Mouse (Mus musculus) MEL (cell line): Measurements from ENCODE around the gene Dgkh. TPM values are rescaled to one million over a fixed set of nuclear protein-coding genes. Genes with fewer than 3 reads are reported as not detected.
"Not testable (repeated sequence)": the region's sequence is repeated elsewhere in the genome, so short reads cannot be mapped to it uniquely, and the experiment has no call there.

ENCODE experiments used
- DNase-seq: peaks from one replicate; pipeline ENCODE4 v3.0.0; 2011; ENCODE audit warnings: low read depth, low spot score
- H3K27ac ChIP-seq: 2 replicates; pipeline ENCODE4 v1.5.1; 2012; ENCODE audit warnings: low read depth, mild to moderate bottlenecking, control low read depth, low read length, moderate library complexity; ENCODE audit not compliant: control insufficient read depth
- H3K27me3 ChIP-seq, 2 experiments: fragments of 150-350 bp in 1 of 2; sonication (generic) in 1 of 2; 2 replicates each; pipeline ENCODE4 v1.6.1; 2012; ENCODE audit warnings: low read length in 2 of 2, mild to moderate bottlenecking in 2 of 2, improper control_type of control experiment in 1 of 2, moderate library complexity in 1 of 2; ENCODE audit not compliant: insufficient read depth in 2 of 2, control insufficient read depth in 1 of 2
- H3K36me3 ChIP-seq, 2 experiments: 2 replicates each; pipeline ENCODE4 v1.6.1; 2012 to 2014; ENCODE audit warnings: low read length in 2 of 2, improper control_type of control experiment in 1 of 2, inconsistent platforms in 1 of 2, mild to moderate bottlenecking in 1 of 2; ENCODE audit not compliant: insufficient read depth in 2 of 2, control insufficient read depth in 1 of 2
- H3K4me1 ChIP-seq, 2 experiments: fragments of 150-350 bp in 1 of 2; sonication (generic) in 1 of 2; 2 replicates each; pipeline ENCODE4 v1.6.1; 2012; ENCODE audit warnings: low read length in 2 of 2, improper control_type of control experiment in 1 of 2, mild to moderate bottlenecking in 1 of 2; ENCODE audit not compliant: insufficient read depth in 2 of 2, control insufficient read depth in 1 of 2
- H3K4me3 ChIP-seq, 2 experiments: fragments of 150-350 bp in 1 of 2; sonication (generic) in 1 of 2; 2 replicates each; pipeline ENCODE4 v1.5.1; 2012; ENCODE audit warnings: low read depth in 2 of 2, low read length in 2 of 2, mild to moderate bottlenecking in 2 of 2, moderate library complexity in 2 of 2, control low read depth in 1 of 2, improper control_type of control experiment in 1 of 2; ENCODE audit not compliant: control insufficient read depth in 1 of 2, insufficient read depth in 1 of 2
- H3K79me2 ChIP-seq: 2 replicates; pipeline ENCODE4 v1.6.1; 2012; ENCODE audit warnings: mild to moderate bottlenecking, low read length, moderate library complexity; ENCODE audit not compliant: control insufficient read depth, poor library complexity, insufficient read depth
- H3K9ac ChIP-seq: 2 replicates; pipeline ENCODE4 v1.6.1; 2012; ENCODE audit warnings: low read depth, mild to moderate bottlenecking, control low read depth, low read length, moderate library complexity; ENCODE audit not compliant: control insufficient read depth, poor library complexity, severe bottlenecking
- H3K9me3 ChIP-seq: fragments of 150-350 bp; sonication (generic); replicated peaks from 2 replicates; pipeline ENCODE4 v1.6.1; 2012; ENCODE audit warnings: mild to moderate bottlenecking, low read length, improper control_type of control experiment, moderate library complexity; ENCODE audit not compliant: insufficient read depth
- BHLHE40 ChIP-seq: IDR thresholded peaks from 2 replicates; pipeline ENCODE4 v1.6.1; 2012; ENCODE audit warnings: low read depth, mild to moderate bottlenecking, inconsistent platforms, low read length, improper control_type of control experiment, borderline replicate concordance
- CHD1 ChIP-seq: IDR thresholded peaks from 2 replicates; pipeline ENCODE4 v1.6.1; 2012; ENCODE audit warnings: low read depth, mild to moderate bottlenecking, inconsistent platforms, low read length, improper control_type of control experiment
- ELF1 ChIP-seq: IDR thresholded peaks from 2 replicates; pipeline ENCODE4 v1.6.1; 2014; ENCODE audit warnings: low read depth, mild to moderate bottlenecking, inconsistent platforms, low read length, improper control_type of control experiment, moderate library complexity
- ETS1 ChIP-seq: IDR thresholded peaks from 2 replicates; pipeline ENCODE4 v1.6.1; 2012; ENCODE audit warnings: low read depth, mild to moderate bottlenecking, inconsistent platforms, low read length, improper control_type of control experiment, moderate library complexity
- HCFC1 ChIP-seq: IDR thresholded peaks from 2 replicates; pipeline ENCODE4 v1.6.1; 2012; ENCODE audit warnings: low read depth, mild to moderate bottlenecking, inconsistent platforms, low read length, improper control_type of control experiment, moderate library complexity
- JUND ChIP-seq: IDR thresholded peaks from 2 replicates; pipeline ENCODE4 v1.6.1; 2011; ENCODE audit warnings: low read depth, mild to moderate bottlenecking, improper control_type of control experiment, low read length
- KAT2A ChIP-seq: conservative IDR thresholded peaks from 2 replicates; pipeline ENCODE4 v1.6.1; 2012; ENCODE audit warnings: low read depth, low read length, improper control_type of control experiment, inconsistent platforms
- MAZ ChIP-seq: IDR thresholded peaks from 2 replicates; pipeline ENCODE4 v1.6.1; 2012; ENCODE audit warnings: low read depth, mild to moderate bottlenecking, inconsistent platforms, low read length, improper control_type of control experiment
- MEF2A ChIP-seq: IDR thresholded peaks from 2 replicates; pipeline ENCODE4 v1.6.1; 2014; ENCODE audit warnings: low read depth, mild to moderate bottlenecking, inconsistent platforms, low read length, improper control_type of control experiment; ENCODE audit not compliant: poor library complexity, insufficient replicate concordance, severe bottlenecking; ENCODE audit errors: extremely low read depth
- MYB ChIP-seq: IDR thresholded peaks from 2 replicates; pipeline ENCODE4 v1.6.1; 2011; ENCODE audit warnings: mild to moderate bottlenecking, low read depth, low read length, improper control_type of control experiment
- NRF1 ChIP-seq: IDR thresholded peaks from 2 replicates; pipeline ENCODE4 v1.6.1; 2014; ENCODE audit warnings: low read depth, mild to moderate bottlenecking, inconsistent platforms, low read length, improper control_type of control experiment, moderate library complexity; ENCODE audit not compliant: poor library complexity, insufficient read depth, severe bottlenecking
- POLR2AphosphoS2 ChIP-seq: IDR thresholded peaks from 2 replicates; pipeline ENCODE4 v1.6.1; 2011; ENCODE audit warnings: low read length, improper control_type of control experiment
- RAD21 ChIP-seq: IDR thresholded peaks from 2 replicates; pipeline ENCODE4 v1.6.1; 2011; ENCODE audit warnings: mild to moderate bottlenecking, low read depth, low read length, improper control_type of control experiment
- RCOR1 ChIP-seq: IDR thresholded peaks from 2 replicates; pipeline ENCODE4 v1.6.1; 2012; ENCODE audit warnings: low read depth, mild to moderate bottlenecking, inconsistent platforms, low read length, improper control_type of control experiment
- SIN3A ChIP-seq: IDR thresholded peaks from 2 replicates; pipeline ENCODE4 v1.6.1; 2012; ENCODE audit warnings: low read length, improper control_type of control experiment, inconsistent platforms
- SMC3 ChIP-seq: IDR thresholded peaks from 2 replicates; pipeline ENCODE4 v1.6.1; 2011; ENCODE audit warnings: low read depth, low read length, improper control_type of control experiment
- TBP ChIP-seq: IDR thresholded peaks from 2 replicates; pipeline ENCODE4 v1.8.0; 2011; ENCODE audit warnings: low read depth, low read length, improper control_type of control experiment
- USF1 ChIP-seq: IDR thresholded peaks from 2 replicates; pipeline ENCODE4 v1.6.1; 2014; ENCODE audit warnings: low read depth, mild to moderate bottlenecking, inconsistent platforms, low read length, improper control_type of control experiment, moderate library complexity
- USF2 ChIP-seq, 2 experiments: IDR thresholded peaks; 2 replicates each; pipeline ENCODE4 v1.6.1; 2011 to 2012; ENCODE audit warnings: improper control_type of control experiment in 2 of 2, low read length in 2 of 2, borderline replicate concordance in 1 of 2, inconsistent platforms in 1 of 2, low read depth in 1 of 2, mild to moderate bottlenecking in 1 of 2; ENCODE audit not compliant: insufficient read depth in 1 of 2
- ZKSCAN1 ChIP-seq: IDR thresholded peaks from 2 replicates; pipeline ENCODE4 v1.6.1; 2012; ENCODE audit warnings: low read depth, mild to moderate bottlenecking, inconsistent platforms, low read length, improper control_type of control experiment, moderate library complexity
- ZNF384 ChIP-seq: IDR thresholded peaks from 2 replicates; pipeline ENCODE4 v1.6.1; 2012; ENCODE audit warnings: low read depth, mild to moderate bottlenecking, inconsistent platforms, low read length, improper control_type of control experiment
- polyA plus RNA-seq, 2 experiments: library from polyadenylated mRNA; stranded (reverse) in 1 of 2; unstranded in 1 of 2; fragments of >175 nt in 1 of 2; fragments of >200 nt in 1 of 2; gene quantifications; 2 replicates each; pipeline versions ENCODE4 v1.2.1 to v1.2.4; 2012; ENCODE audit warnings: low replicate concordance in 2 of 2, low read depth in 1 of 2; ENCODE audit not compliant: insufficient read length in 2 of 2, insufficient read depth in 1 of 2, missing spikeins in 1 of 2
- total RNA-seq: library from RNA; depleted of rRNA; stranded (reverse); fragments of 300-350 nt; gene quantifications from 2 replicates; pipeline ENCODE4 v1.2.3, GENCODE M21; 2012

Gene Dgkh
- total and polyA plus RNA-seq, 3 experiments, result under 0.01 TPM; not detected in 2

- H3K36me3 ChIP-seq, result no peaks in the 10 kb centered on the region
- H3K9me3 ChIP-seq, result no peaks in the 10 kb centered on the region
- H3K27ac ChIP-seq, result no peak overlapping the region
- peaks cover 0 to 2% of the 10 kb centered on the region in 2 experiments; a peak in 1 of 4 replicates for H3K4me1 ChIP-seq
- no peaks in the 10 kb centered on the region for H3K79me2 ChIP-seq
- peaks cover 0 to 6% of the 10 kb centered on the region in 2 experiments; a peak in 2 of 4 replicates for H3K27me3 ChIP-seq
- DNase-seq, result no peak
- no peak for TF ChIP-seq USF1
- TF ChIP-seq HCFC1, result no peak
- no peak for TF ChIP-seq POLR2AphosphoS2
- TF ChIP-seq ZNF384, result no peak
- TF ChIP-seq MYB, result no peak
- no peak overlapping the region for H3K9ac ChIP-seq
- H3K4me3 ChIP-seq, result no peak overlapping the region
Measured at GRCm38 (mm10) chr14:78563211-78563610, 169.4 kb downstream of the Dgkh start.

GRCm38 (mm10) chr14:78562121-78562520 is 170.5 kb downstream of the Dgkh start:
- Histone ChIP-seq H3K27ac (no peak overlapping the region), H3K9me3 (no peaks in the 10 kb centered on the region)

GRCm38 (mm10) chr14:78559042-78559441 is 173.5 kb downstream of the Dgkh start:
- Histone ChIP-seq H3K9ac (no peak overlapping the region), H3K4me3 (no peak overlapping the region), H3K36me3 (no peaks in the 10 kb centered on the region), H3K27me3 (peaks cover 0 to 6% of the 10 kb centered on the region in 2 experiments; a peak in 2 of 4 replicates), H3K9me3 (no peaks in the 10 kb centered on the region), H3K27ac (no peak overlapping the region), H3K4me1 (peaks cover 0 to 2% of the 10 kb centered on the region in 2 experiments; a peak in 1 of 4 replicates), H3K79me2 (no peaks in the 10 kb centered on the region)
- TF ChIP-seq SIN3A, result no peak
- TF ChIP-seq NRF1, result no peak
- TF ChIP-seq JUND, result no peak
- TF ChIP-seq RAD21, result no peak
- no peak for TF ChIP-seq MAZ
- TF ChIP-seq CHD1, result no peak
- TF ChIP-seq ZKSCAN1, result no peak
- TF ChIP-seq SMC3, result no peak
- DNase-seq, result no peak

More at GRCm38 (mm10) chr14:78562121-78562520, 170.5 kb downstream of the Dgkh start:
- no peak overlapping the region for H3K9ac ChIP-seq
- H3K36me3 ChIP-seq, result no peaks in the 10 kb centered on the region
- no peak overlapping the region for H3K4me3 ChIP-seq
- peaks cover 0 to 2% of the 10 kb centered on the region in 2 experiments; a peak in 1 of 4 replicates for H3K4me1 ChIP-seq
- DNase-seq, result no peak
- peaks cover 0 to 6% of the 10 kb centered on the region in 2 experiments; a peak in 2 of 4 replicates for H3K27me3 ChIP-seq
- TF ChIP-seq MEF2A (no peak), BHLHE40 (no peak), TBP (no peak), POLR2AphosphoS2 (no peak), USF2 (IDR thresholded peaks at IDR 0.05; ENCODE audit: borderline replicate concordance in 1 of 2, insufficient read depth in 1 of 2, low read depth in 1 of 2, low read length in 2 of 2) (no peak), RCOR1 (no peak), MYB (no peak), ELF1 (no peak), ETS1 (no peak), KAT2A (no peak), ZKSCAN1 (no peak), RAD21 (no peak)
- H3K79me2 ChIP-seq, result no peaks in the 10 kb centered on the region

- not testable (repeated sequence) for H3K9ac ChIP-seq, H3K27ac ChIP-seq, H3K27me3 ChIP-seq, H3K4me3 ChIP-seq, H3K9me3 ChIP-seq, H3K4me1 ChIP-seq, H3K36me3 ChIP-seq, DNase-seq, H3K79me2 ChIP-seq
Measured at GRCm38 (mm10) chr14:78554830-78555229, 177.7 kb downstream of the Dgkh start.
